Mouse (Mus musculus): Measurements from ENCODE around the gene Ash1l.

- TF ChIP-seq CEBPB (IDR thresholded peaks at IDR 0.05; ENCODE audit: low read depth), result no peak
- no peak for TF ChIP-seq CTCF (IDR thresholded peaks at IDR 0.05; ENCODE audit: control insufficient read depth, insufficient read depth, insufficient read length)
- no peak for TF ChIP-seq FOSL1 (IDR thresholded peaks at IDR 0.05; ENCODE audit: insufficient read depth, low read length, poor library complexity, severe bottlenecking)
- no peak for TF ChIP-seq MAX (IDR thresholded peaks at IDR 0.05)
- TF ChIP-seq MYOG (IDR thresholded peaks at IDR 0.05; ENCODE audit: control insufficient read depth, extremely low read depth, insufficient read length), result no peak
- no peak for TF ChIP-seq USF1 (IDR thresholded peaks at IDR 0.05; ENCODE audit: low read depth)
Observed at GRCm38 (mm10) chr3:88981206-88982010, 31.0 kb downstream of the Ash1l start.

Data from C2C12 (cell line).